Mouse (Mus musculus) embryonic fibroblast, embryonic 13.5 days (primary cell): Measurements from ENCODE around the gene Cacna2d4. TPM values are rescaled to one million over a fixed set of nuclear protein-coding genes. Genes with fewer than 3 reads are reported as not detected.
A peak's percentile ranks its signal among the peaks of the same experiment; 100 is the strongest.

Source experiments
- H3K27ac ChIP-seq: 2 replicates; pipeline ENCODE4 v1.5.1; 2012; ENCODE audit warnings: low read length, control low read depth, inconsistent platforms; ENCODE audit not compliant: insufficient read depth
- H3K4me1 ChIP-seq: 2 replicates; pipeline ENCODE4 v1.6.1; 2011; ENCODE audit warnings: low read length; ENCODE audit not compliant: control insufficient read depth, insufficient read depth
- H3K4me3 ChIP-seq: 2 replicates; pipeline ENCODE4 v1.5.1; 2011; ENCODE audit warnings: mild to moderate bottlenecking, control low read depth, low read length; ENCODE audit not compliant: insufficient read depth
- CTCF ChIP-seq: IDR thresholded peaks from 2 replicates; pipeline ENCODE4 v1.5.1; 2011; ENCODE audit warnings: mild to moderate bottlenecking, control low read depth, low read length, moderate library complexity, borderline replicate concordance; ENCODE audit not compliant: insufficient read depth
- POLR2A ChIP-seq: IDR thresholded peaks from 2 replicates; pipeline ENCODE4 v1.6.1; 2011; ENCODE audit warnings: low read depth, mild to moderate bottlenecking, control low read depth, low read length, moderate library complexity
- polyA plus RNA-seq: library from polyadenylated mRNA; stranded (reverse); fragments of >200 nt; gene quantifications from 2 replicates; pipeline ENCODE4 v1.2.4, GENCODE M21; 2011; ENCODE audit warnings: low read depth; ENCODE audit not compliant: missing spikeins, insufficient read length

Cacna2d4 gene
- polyA plus RNA-seq, 1 experiment: not detected

- TF ChIP-seq POLR2A (no peak), CTCF (no peak)
Observed at GRCm38 (mm10) chr6:119372237-119372636, 135.9 kb downstream of the Cacna2d4 start.

DNA sequence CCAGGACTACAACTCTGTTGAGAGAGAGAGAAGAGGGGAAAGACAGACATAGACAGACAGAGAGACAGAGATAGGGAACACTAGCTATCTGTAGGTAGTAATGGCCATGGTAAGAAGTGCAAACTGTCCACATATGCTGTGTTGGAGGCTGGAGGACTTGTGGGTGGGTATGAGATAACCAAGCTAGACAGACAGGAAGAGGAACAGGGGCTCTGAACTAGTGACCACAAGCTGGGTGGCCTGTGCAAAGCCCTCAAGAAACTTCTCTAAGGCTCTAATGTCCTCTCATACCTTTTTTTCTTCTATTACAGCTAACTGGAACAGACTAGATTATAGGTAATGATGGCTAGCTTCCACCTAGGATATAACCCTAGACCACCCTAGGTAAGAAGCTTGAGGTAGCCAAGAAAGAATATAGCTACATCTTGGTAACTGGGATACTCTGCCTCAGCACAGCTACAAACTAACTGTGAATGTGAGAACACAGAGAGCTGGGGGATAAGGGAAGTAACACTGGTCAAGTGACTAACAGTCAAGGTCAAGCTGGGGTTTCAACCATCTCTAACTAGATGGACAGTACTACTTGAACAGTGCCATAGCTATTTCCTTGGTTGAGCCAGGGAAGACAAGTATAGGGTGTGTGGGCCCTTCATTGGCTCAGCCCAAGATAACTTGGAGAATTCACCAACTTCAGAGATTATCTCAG is 136.8 kb downstream of the Cacna2d4 start:
- Histone ChIP-seq H3K4me1 (no peaks in the 10 kb centered on the region; the same call in 1 of the 2 replicates), H3K27ac (no peak overlapping the region), H3K4me3 (no peak overlapping the region)
- TF ChIP-seq CTCF: no peak

More at GRCm38 (mm10) chr6:119372237-119372636, 135.9 kb downstream of the Cacna2d4 start:
- H3K27ac ChIP-seq: no peak overlapping the region
- H3K4me1 ChIP-seq: no peaks in the 10 kb centered on the region
- H3K4me3 ChIP-seq: no peak overlapping the region

DNA sequence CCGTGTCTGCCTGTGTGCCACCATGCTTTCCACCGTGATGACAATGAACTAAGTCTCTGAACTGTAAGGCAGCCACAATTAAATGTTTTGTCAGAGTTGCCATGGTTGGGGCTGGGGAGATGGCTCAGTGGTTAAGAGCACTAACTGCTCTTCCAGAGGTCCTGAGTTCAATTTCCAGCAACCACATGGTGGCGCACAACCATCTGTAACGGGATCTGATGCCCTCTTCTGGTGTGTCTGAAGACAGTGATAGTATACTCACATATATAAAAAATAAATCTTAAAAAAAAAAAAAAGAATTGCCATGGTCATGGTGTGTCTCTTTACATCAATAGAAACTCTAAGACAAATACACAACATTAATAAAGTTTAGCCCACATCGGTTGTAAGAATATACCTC is 138.7 kb downstream of the Cacna2d4 start:
- no peak overlapping the region for H3K27ac ChIP-seq
- H3K4me1 ChIP-seq: no peaks in the 10 kb centered on the region; the same call in 1 of the 2 replicates
- H3K4me3 ChIP-seq: no peak overlapping the region
- TF ChIP-seq CTCF (no peak), POLR2A (no peak)

GRCm38 (mm10) chr6:119377613-119378012 is 141.3 kb downstream of the Cacna2d4 start:
- TF ChIP-seq CTCF (no peak), POLR2A (no peak)
- no peak overlapping the region for H3K4me3 ChIP-seq
- no peak overlapping the region for H3K27ac ChIP-seq
- no peaks in the 10 kb centered on the region; the same call in 1 of the 2 replicates for H3K4me1 ChIP-seq

- Histone ChIP-seq H3K4me1 (no peaks in the 10 kb centered on the region; the same call in 1 of the 2 replicates), H3K27ac (no peak overlapping the region), H3K4me3 (no peak overlapping the region)
- no peak for TF ChIP-seq CTCF
Observed at GRCm38 (mm10) chr6:119378631-119379030, 142.3 kb downstream of the Cacna2d4 start.

GRCm38 (mm10) chr6:119385668-119386067 is 149.3 kb downstream of the Cacna2d4 start:
- no peak overlapping the region for H3K27ac ChIP-seq
- H3K4me3 ChIP-seq: no peak overlapping the region
- no peak for TF ChIP-seq CTCF
- TF ChIP-seq POLR2A: no peak
- peaks cover 6% of the 10 kb centered on the region for H3K4me1 ChIP-seq

- H3K4me3 ChIP-seq: no peak overlapping the region
- H3K4me1 ChIP-seq: peaks cover 6% of the 10 kb centered on the region
- no peak for TF ChIP-seq POLR2A
- TF ChIP-seq CTCF: no peak
- H3K27ac ChIP-seq: no peak overlapping the region
Observed at GRCm38 (mm10) chr6:119386421-119386820, 150.1 kb downstream of the Cacna2d4 start.

GRCm38 (mm10) chr6:119386821-119387220 is 150.5 kb downstream of the Cacna2d4 start:
- H3K27ac ChIP-seq: no peak overlapping the region
- peaks cover 6% of the 10 kb centered on the region for H3K4me1 ChIP-seq
- TF ChIP-seq POLR2A: no peak
- no peak for TF ChIP-seq CTCF
- H3K4me3 ChIP-seq: 0 out of 2 replicates have a peak overlapping the region, but pooled peaks have one; percentile 26

DNA sequence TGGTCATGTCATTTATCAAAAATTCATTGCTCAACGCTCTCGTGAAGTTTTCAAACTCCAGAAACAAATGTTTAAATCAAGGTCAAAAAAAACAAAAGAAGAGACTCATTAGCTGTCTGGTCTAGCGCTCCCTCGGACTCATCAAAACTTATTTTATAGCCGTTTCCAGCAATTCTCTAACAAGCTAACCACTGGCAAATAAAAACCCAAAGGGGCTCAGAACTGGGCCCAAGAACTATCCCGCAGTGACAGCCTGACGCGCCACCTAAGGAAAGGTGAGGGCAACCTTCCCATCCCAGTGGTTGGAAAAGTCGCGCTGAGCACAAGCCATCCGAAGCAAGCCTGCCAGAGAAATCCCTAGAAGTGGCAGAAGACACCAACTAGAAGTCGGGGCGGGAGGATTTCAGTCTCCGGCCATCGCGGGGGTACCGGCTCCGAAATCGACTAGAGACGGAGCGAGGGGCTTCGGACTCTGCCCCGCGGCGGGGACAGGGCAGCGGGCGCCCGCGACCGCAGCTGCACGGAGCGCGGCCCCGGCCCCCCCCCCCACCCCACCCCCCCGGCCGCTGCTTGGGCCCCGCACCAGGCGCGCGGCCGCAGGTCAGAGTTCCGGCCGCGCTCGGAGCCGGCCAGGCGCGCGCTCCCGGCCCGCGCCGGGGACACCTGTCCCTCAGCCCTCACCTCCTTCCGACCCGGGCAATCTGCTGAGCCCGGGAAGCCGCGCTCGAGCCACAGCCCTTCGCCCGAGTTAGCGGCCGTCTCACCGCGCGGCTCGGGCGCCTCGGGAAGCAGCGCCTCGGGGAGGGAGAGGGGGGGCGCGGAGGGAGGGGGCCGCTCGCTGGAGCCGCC is 151.7 kb downstream of the Cacna2d4 start:
- TF ChIP-seq POLR2A (no peak), CTCF (no peak)
- Histone ChIP-seq H3K4me1 (peaks cover 6% of the 10 kb centered on the region), H3K27ac (no peak overlapping the region), H3K4me3 (peak overlapping the region; percentile 96)

DNA sequence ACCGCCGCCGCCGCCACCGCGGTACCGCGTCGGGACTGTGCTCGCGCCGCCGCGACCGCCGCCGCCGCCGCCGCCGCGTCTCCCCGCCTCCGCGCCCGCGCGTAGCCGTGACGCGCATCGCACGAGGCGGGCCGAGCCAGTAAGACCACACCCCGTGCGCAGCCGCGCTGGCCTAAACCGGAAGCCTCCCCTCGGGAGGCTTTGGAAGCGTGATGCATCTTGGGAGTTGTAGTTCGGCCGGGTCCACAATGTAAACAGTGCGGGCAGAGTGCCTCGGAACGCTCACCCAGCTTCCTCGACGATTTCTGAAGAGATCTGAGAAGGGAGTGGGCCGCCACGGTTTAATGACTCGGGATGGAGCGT is 152.3 kb downstream of the Cacna2d4 start:
- H3K4me3 ChIP-seq: peak overlapping the region; percentile 96
- no peak for TF ChIP-seq CTCF
- TF ChIP-seq POLR2A: peak; percentile 69
- peaks cover 6% of the 10 kb centered on the region for H3K4me1 ChIP-seq
- no peak overlapping the region for H3K27ac ChIP-seq
